Mouse (Mus musculus) c-Kit-positive CD71-positive TER-119-positive erythroid progenitor cells, embryonic 14.5 days (primary cell): ENCODE data around the gene Ctsa.
"Not testable (repeated sequence)": the region's sequence is repeated elsewhere in the genome, so short reads cannot be mapped to it uniquely, and the experiment has no call there.

Experiments used
- DNase-seq: peaks from one replicate; pipeline ENCODE4 v3.0.0-alpha.2; 2013; ENCODE audit warnings: low spot score

The Ctsa gene

GRCm38 (mm10) chr2:164850061-164850460 lies 17.4 kb downstream of the Ctsa start:
- DNase-seq: no peak

DNA sequence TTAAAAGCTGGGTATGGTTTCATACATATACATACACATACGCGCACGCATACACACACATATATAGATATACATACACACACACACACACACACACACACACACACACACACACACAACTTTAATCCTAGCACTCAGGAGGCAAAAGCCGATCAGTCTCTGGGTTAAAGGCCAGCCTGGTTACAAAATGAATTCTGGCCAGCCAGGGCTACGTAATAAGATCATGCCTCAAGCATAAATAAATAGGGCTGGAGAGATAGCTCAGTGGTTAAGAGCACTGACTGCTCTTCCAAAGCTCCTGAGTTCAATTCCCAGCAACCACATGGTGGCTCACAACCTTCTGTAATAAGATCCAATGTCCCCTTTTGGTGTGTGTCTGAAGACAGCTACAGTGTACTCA lies 22.9 kb downstream of the Ctsa start:
- DNase-seq: not testable (repeated sequence)

DNA sequence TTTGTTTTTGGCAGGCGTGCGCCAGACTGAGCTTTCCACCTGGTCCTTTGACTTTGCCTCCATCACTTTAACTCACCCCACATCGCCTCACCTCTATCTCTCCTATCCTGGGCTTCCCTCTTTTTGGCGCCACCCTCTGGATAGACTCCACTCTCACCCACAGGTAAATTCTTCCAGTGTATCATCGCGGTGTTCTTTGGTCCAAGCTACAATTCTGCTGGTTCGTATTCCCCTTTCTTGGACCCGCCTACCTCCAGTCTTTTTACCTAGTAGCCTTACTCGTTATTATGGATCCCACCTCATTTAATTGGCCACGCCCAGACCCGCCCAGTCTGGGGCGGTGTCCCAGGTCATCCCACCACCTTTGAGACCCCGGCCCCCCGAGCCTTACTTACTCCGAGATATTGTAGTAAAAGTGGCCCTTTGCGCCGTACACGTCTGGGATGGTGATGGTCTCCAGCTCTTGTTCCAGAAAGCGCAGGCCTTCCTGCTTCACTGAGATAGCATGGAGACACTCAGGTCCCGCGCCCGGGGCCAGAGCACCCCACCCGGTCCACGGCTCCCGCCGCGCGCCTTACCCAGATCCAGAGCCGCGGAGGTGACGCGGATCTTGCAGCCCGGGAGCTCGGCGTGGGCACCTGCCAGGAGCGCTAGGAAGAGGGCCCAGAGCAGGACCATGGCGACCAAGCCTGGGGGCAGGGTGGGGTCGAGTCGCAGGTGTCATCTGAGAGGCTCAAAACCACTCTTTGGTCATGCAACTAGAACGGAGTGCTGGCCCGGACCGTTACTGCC lies 23.8 kb downstream of the Ctsa start:
- DNase-seq: no peak

GRCm38 (mm10) chr2:164857101-164857821 lies 24.6 kb downstream of the Ctsa start, which contains the start of gene Pltp:
TSS of gene Pltp (minus strand) at chr2:164857711.
- DNase-seq: no peak

DNA sequence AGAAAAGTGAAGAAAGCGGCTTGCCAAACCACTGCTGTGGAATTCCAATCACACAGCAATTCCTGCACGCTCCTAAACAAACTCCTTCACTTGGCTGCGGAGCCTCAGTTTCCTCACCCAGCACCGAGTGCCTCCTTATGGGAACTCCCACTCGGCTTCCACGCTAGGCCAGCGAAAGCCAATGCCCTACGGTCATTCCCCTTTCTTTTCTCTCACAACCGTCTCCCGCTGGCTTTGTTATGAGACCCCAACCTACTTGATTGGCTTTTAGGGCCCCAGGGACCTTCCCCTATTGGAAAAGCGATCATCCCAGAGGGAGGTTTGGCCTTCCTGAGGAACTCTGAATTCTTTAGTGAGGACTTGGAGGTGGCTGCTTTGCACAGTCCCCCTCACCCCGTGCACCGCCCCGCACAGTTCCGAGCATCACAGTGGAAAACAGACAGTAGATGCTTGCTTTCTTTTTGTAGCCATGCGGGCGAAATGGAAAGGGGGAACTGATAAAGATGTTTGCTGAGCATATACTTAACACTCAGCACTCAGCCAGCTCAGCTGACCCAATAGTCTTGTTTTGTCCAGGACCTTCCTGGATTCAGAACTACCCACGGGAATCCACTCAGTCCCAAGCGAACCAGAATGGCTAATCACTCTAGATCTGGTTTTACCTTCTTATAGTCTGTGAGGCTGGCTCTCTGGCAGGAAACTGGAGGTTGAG lies 25.3 kb downstream of the Ctsa start:
- no peak for DNase-seq

- DNase-seq: no peak
These were observed 26.5 kb downstream of the Ctsa start for GRCm38 (mm10) chr2:164859155-164859554.

GRCm38 (mm10) chr2:164859640-164860432 lies 27.2 kb downstream of the Ctsa start:
- no peak for DNase-seq

DNA sequence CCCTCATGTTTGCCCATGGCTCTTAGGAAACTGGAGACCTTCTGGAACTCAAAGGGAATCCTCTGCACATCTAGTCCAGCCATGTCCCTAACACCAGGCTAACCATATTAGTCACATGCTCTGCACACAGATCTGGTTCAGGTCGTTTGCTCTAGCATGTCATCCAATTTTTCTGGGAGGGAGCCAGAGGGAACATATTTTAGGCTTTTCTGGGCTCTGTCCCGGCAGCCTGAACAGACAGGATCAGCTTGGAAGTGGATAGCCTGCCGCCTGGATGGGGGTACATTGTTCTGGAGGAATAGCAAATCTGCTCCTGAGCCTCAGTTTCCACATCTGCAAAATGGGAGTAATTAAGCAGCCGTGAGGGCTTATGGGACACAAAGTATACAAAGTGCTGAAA lies 28.4 kb downstream of the Ctsa start:
- DNase-seq: no peak

- no peak for DNase-seq
These were observed 29.6 kb downstream of the Ctsa start for GRCm38 (mm10) chr2:164862179-164862861.

DNA sequence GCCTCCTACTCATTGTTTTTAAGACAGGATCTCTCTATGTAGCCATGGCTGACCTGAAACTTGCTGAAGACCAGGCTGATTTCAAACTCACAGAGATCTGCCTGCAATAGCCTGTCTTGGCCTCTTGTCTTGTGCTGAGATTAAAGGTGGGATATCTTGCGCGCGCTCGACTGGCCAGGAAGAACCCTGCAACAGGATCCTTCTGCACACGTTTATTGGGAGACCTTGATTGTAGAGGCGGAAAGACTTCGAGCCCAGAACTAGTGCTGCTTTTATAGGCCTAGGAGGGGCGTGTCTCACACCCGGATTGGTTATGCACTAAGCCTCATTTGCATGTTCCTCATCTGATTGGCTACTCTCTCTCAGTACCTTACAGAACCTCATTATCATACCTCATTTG lies 30.7 kb downstream of the Ctsa start:
- not testable (repeated sequence) for DNase-seq

GRCm38 (mm10) chr2:164864593-164864992 lies 31.9 kb downstream of the Ctsa start:
- DNase-seq: no peak

DNA sequence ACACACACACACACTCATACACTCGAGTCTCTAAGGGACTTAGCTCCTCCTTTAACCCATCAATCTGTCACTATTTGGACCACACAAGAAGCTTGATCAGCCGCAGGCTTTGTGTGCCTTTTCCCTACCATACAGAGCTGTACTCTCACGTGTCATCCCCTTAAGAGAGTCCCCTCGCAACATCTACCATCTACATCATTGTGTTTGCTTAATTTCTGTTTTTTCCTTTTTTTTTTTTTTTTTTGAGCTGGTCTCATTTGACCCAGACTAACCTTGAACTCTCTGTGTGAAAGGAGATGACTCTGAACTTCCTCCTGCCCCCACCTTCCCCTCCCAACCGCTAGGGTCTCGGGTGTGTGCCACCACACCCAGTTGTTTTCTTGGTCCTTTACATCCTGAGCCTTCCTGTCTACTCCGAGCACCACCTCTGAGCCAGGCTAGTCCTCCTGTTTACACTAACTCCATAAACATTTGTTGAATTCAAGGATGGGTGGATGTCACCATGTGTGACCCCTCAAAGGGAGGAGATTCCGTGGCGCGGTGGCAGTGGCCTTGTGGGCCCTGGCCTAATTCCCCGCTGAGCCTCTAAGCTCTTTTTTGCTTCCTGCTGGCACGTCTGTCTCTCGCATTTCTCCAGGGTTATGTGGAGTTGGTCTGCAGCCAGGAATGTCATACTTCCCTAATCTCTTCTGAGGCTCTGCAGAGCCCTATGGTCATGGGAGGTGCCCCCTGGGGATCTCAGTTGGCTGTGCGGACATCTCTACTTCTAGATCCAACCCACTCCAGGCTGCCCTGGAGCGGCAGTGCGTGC lies 34.3 kb downstream of the Ctsa start:
- no peak for DNase-seq

DNA sequence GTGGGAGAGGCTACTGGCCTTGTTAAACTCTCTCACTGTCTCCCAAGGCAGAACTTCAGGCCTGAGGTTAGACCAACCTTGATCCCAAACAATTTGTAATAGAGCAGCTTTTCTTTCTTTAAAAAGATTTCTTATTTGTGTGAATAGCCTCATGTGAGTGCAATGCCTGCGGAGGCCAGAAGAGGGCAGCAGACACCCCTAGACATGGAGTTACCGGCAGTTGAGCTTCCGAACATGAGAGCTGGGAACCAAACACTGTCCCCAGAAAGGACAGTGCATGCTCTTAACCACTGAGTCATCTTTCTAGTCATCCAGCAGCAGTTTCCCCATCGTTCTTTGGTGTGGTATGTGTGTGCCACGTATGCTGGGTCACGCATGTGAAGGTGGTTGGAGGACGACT lies 34.9 kb downstream of the Ctsa start:
- DNase-seq: no peak

- DNase-seq: no peak
These were observed 35.8 kb downstream of the Ctsa start for GRCm38 (mm10) chr2:164868491-164868890.

DNA sequence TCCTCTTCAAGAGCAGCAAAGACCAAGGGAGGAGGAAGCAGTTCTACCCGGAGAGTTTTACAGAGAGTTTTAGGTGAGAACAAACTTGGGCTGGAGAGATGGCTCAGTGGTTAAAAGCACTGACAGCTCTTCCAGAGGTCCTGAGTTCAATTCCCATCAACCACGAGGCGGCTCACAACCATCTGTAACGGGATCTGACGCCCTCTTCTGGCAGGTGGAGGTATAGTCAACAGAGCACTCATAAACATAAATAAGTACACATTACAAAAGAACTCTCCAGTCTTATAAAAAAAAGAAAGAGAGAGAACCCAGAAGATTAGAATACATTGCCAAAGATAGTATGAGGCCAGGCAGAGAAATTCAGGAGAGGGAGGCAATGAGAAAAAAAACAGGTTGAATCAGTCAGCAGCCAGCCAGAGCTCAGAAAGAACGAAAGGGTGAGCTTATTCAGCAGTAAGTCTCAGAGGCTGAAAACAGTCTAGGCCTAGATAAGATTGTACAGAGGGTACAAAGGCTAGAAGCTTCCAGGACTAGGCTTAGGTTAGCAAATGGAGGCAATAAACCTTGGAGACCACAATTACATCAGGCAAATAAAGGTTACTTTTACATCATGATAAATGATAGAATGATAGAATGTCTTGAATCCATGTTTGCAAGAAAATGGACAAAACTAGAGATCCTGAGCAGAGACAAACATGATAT lies 39.1 kb downstream of the Ctsa start:
- no peak for DNase-seq

DNA sequence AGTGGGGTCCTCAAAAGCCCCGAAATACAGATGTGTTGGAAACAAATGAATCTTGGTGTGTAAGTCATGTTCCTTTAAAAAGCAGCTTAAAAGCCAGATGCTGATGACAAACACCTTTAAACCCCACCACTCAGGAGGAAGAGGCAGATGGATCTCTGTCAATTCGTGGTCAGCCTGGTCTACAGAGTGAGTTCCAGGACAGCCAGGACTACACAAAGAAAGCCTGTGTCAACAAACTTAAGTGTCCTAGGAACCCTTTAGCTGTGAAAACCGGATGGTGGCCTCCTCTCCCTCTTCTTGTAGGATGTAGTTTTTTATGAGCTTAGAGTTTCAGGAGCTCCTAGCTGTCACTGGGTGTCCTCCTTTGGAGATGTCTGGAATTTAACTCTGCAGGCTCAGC lies 40.9 kb downstream of the Ctsa start:
- no peak for DNase-seq

DNA sequence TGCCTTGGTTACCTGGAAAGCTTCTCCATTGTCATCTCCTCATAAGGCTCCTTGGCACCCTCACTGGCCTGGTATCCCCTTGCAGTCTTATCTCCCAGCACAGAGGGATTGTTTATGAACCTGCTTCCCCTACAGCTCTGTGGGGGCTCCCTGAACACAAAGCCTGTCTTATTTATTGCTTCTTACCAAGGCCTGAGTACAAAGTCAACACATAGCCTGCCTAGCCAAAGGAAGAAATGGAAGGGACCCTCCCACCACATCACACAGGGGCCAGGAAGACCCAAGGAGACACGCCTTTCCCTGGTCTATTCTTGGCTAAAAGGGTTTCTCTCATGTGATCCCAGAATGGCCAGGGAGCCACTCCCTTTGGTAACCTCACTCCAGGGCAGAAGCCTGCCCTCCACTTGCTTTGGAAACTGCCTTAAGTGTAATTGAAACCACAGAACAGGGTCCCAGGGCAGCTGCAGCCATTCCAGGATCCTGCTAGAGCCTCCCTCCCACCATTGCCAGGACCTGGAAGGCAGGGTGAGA lies 41.6 kb downstream of the Ctsa start:
- no peak for DNase-seq

DNA sequence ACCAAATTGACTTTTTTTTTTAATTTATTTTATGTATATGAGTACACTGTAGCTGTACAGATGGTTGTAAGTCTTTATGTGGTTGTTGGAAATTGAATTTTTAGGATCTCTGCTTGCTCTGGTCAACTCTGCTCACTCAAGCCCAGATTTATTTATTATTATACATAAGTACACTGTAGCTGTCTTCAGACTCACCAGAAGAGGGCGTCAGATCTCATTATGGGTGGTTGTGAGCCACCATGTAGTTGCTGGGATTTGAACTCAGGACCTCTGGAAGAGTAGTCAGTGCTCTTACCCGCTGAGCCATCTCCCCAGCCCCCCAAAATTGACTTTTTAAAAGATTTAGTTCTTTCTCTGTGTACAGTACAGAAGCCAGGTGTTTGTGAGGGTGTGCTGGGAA lies 43.0 kb downstream of the Ctsa start:
- not testable (repeated sequence) for DNase-seq

DNA sequence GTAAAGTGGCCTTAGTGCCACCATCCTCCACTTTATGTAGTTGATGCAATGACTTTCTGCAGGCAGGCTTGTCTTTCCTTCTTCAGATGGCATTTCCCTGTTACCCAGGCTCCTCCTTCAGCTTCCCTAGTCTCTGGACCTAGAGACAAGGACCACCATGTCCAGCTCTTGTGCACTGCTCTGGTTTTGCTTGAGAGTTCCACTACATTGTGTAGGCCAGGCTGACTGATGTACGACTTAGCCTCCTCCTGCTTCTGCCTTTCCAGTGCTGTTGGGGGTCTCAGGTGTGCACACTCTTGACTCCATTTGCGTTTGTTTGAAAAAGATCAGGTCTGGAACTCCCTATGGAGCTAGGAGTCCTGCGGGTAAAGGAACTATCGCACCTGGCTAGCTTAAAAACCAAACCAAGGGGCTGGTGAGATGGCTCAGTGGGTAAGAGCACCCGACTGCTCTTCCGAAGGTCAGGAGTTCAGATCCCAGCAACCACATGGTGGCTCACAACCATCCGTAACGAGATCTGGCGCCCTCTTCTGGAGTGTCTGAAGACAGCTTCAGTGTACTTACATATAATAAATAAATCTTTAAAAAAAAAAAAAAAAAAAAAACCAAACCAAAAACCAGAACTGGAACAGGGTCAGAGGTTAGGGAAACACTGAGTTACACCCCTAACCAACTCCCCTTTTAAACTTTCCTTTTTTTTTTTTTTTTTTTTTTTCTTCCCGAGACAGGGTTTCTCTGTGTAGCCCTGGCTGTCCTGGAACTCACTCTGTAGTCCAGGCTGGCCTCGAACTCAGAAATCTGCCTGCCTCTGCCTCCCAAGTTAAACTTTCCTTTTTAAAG lies 44.9 kb downstream of the Ctsa start:
- DNase-seq: not testable (repeated sequence)
